Mouse (Mus musculus) liver, adult (tissue): ENCODE data around the gene Rnase4.

ENCODE experiments used
- GATA4 ChIP-seq: IDR thresholded peaks from 2 replicates; pipeline ENCODE4 v1.6.1; 2014; ENCODE audit warnings: mild to moderate bottlenecking, low read length; ENCODE audit not compliant: insufficient replicate concordance

The Rnase4 gene

DNA sequence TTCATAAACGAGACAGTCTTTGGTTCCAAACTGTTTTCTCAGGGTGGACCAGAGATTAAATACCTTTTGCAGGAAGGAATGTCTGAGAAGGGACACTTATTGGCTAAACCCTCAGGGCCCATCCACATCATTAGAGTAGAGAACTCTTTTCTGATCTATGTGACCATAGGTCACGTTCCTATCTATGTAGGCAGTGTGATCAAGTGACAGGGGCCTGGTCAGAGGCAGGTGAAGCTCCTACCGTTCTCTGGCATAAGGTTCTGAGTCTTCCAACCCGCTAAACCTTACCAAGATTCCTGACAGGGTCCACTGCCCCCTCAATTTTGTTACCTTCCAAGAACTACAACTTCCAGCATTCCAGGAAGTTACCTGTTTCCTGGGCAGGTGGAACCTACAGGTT, 51.2 kb downstream of the Rnase4 start:
- TF ChIP-seq GATA4 = no peak

DNA sequence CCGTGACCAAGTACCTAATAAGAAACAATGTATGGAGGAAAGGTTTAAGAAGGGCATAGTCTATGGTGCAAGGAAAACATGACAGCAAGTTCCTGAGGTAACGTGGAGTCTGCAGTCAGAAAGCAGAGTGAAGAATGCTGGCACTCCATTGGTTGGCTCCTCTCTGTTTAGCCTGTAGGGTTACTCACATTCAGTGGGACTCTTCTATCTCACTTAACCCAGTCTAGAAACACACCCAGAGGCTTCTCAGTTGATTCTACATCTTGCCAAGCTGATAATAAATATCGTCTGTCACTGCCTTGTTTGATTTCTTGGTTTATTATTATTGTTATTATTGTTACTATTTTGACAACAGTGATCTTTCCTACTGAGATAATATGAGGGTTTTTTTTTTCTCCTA, 51.7 kb downstream of the Rnase4 start:
- no peak for TF ChIP-seq GATA4

DNA sequence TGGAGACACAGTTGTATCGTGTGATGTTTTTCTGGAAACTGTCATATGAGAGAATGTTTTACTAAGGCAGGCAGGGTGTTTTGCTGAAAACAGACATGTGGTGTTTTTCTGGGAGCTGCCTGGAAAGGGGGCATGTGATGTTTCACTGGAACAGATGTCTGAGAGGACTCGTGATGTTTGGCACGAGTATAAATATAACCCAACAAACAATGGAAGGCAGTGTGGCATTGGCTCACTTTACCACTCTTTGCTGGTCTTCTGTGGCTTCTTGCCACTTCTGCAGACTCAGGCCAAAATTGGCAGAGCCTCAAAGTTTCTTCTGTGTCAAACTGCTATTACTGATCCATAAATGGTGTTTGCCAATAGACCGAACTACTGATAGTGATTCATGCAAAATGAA, 52.4 kb downstream of the Rnase4 start:
- no peak for TF ChIP-seq GATA4

GRCm38 (mm10) chr14:51143937-51144336, 53.1 kb downstream of the Rnase4 start:
- no peak for TF ChIP-seq GATA4

DNA sequence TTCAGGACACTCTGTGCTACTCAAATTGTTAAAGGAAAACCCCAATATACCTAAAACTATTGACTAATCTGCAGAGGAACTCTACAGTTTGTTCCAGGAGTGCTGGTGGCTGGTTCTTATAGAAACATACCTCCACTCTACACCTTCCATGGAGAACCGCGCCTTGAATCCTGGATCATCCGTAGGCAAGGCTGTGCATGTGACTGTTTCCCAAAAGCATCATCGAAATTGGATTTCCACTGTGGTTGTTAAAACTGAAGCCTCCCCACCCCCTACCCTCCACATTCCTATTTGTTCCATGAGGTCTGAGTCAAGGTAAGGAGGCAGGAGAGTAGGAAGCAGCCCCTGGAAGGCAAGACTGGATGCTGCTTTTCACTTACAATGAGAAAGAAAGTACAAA, 53.6 kb downstream of the Rnase4 start:
- TF ChIP-seq GATA4 = no peak

- TF ChIP-seq GATA4 = no peak
Measured at GRCm38 (mm10) chr14:51145521-51145920, 54.6 kb downstream of the Rnase4 start.

DNA sequence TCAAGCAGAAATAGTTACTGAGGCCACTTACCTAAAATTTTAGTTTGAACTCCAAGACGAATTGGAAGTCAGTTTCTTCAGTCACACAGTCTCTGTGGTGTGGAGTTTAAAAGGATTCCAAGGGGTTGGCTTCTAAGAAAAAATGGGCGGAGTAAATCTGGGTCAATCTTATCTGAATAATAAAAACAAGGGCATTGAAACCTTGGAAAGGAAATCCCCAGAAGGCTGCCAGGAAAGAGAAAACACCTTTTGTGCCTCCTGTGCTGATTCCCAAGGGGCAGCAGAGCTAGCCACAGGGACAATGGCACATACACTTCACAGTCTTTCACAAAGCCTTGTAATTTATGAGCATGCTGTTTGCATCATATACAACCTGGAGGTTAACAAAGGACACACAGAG, 55.8 kb downstream of the Rnase4 start, which contains the start of gene Rnase1:
Gene Rnase1 (minus strand): TSS at position 101 of the 400 bp plus-strand sequence.
- TF ChIP-seq GATA4 = no peak

GRCm38 (mm10) chr14:51148006-51148405, 57.1 kb downstream of the Rnase4 start:
- no peak for TF ChIP-seq GATA4

DNA sequence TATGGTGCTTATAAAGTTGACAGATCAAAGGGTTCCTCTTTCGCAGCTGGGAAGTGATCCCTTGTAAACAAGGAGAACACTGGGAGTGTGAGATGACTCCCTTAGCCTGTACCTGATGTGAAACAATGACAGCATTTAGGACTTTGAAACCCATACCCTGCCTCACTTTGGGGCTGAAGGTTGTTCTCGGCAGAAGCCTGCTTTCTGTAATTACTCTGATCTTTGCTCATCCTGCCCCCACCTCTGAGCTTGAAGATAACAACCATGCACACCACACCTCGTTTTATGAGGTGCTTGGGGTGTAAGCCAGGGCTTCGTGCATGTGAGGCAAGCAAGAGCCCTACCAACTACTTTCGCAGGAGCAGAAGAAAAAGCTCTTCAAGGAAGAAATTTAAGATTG, 58.3 kb downstream of the Rnase4 start:
- TF ChIP-seq GATA4 = no peak

GRCm38 (mm10) chr14:51150206-51150831, 59.4 kb downstream of the Rnase4 start:
- no peak for TF ChIP-seq GATA4

GRCm38 (mm10) chr14:51152249-51152870, 61.5 kb downstream of the Rnase4 start:
- TF ChIP-seq GATA4 = no peak
